Mouse (Mus musculus) forebrain, embryonic 14.5 days (tissue): ENCODE results near the gene Dpep3. TPM values are rescaled to one million over a fixed set of nuclear protein-coding genes. Genes with fewer than 3 reads are reported as not detected.
"Not testable (repeated sequence)": the region's sequence is repeated elsewhere in the genome, so short reads cannot be mapped to it uniquely, and the experiment has no call there.

ENCODE experiments used
- ATAC-seq: fragments of 200-750 bp; cut with Nextera tagmentation; 2 replicates; pipeline ENCODE4 v1.8.0; 2017; ENCODE audit warnings: mild to moderate bottlenecking, moderate library complexity
- DNase-seq: peaks from one replicate; pipeline ENCODE4 v3.0.0-alpha.2; 2015; ENCODE audit warnings: low spot score
- H3K27ac ChIP-seq: fragments of 300-500 bp; sonication (generic); 2 replicates; pipeline ENCODE4 v1.5.1; 2014; ENCODE audit warnings: low read depth, mild to moderate bottlenecking, control low read depth, low read length, moderate library complexity
- H3K27me3 ChIP-seq: fragments of 300-500 bp; sonication (generic); replicated peaks from 2 replicates; pipeline ENCODE4 v1.6.1; 2014; ENCODE audit warnings: low read length, control low read depth, mixed read lengths; ENCODE audit not compliant: control insufficient read depth, insufficient read depth
- H3K36me3 ChIP-seq: fragments of 300-500 bp; sonication (generic); 2 replicates; pipeline ENCODE4 v1.6.1; 2014; ENCODE audit warnings: low read length, control low read depth; ENCODE audit not compliant: control insufficient read depth, insufficient read depth
- H3K4me1 ChIP-seq: fragments of 300-500 bp; sonication (generic); 2 replicates; pipeline ENCODE4 v1.6.1; 2014; ENCODE audit warnings: antibody characterized with exemption, low read length, control low read depth; ENCODE audit not compliant: control insufficient read depth, insufficient read depth
- H3K4me2 ChIP-seq: fragments of 300-500 bp; sonication (generic); 2 replicates; pipeline ENCODE4 v1.6.1; 2014; ENCODE audit warnings: mild to moderate bottlenecking, control low read depth, low read length
- H3K4me3 ChIP-seq: fragments of 300-500 bp; sonication (generic); 2 replicates; pipeline ENCODE4 v1.5.1; 2014; ENCODE audit warnings: low read depth, low read length, control low read depth
- H3K9ac ChIP-seq: fragments of 300-500 bp; sonication (generic); 2 replicates; pipeline ENCODE4 v1.6.1; 2014; ENCODE audit warnings: mild to moderate bottlenecking, low read length, control low read depth, moderate library complexity
- H3K9me3 ChIP-seq: fragments of 300-500 bp; sonication (generic); replicated peaks from 2 replicates; pipeline ENCODE4 v1.6.1; 2016; ENCODE audit warnings: low read length, control low read depth, mixed read lengths; ENCODE audit not compliant: control insufficient read depth
- WGBS: fragments of 180-500 bp; shearing (Covaris S2); extraction: QIAGEN DNeasy Blood & Tissue Kit; methylation state at CpG from one replicate; pipeline ENCODE4 v1.1.7; 2014; 5-methylcytosine and 5-hydroxymethylcytosine counted together
- polyA plus RNA-seq: library from polyadenylated mRNA; unstranded; fragments of >200 nt; fragmentation: Nextera tagmentation; extraction: Ambion mirVana; gene quantifications from 2 replicates; pipeline ENCODE4 v1.2.1, GENCODE M21; 2014

The Dpep3 gene
- polyA plus RNA-seq, 1 experiment from 2014 or later, result not detected

DNA sequence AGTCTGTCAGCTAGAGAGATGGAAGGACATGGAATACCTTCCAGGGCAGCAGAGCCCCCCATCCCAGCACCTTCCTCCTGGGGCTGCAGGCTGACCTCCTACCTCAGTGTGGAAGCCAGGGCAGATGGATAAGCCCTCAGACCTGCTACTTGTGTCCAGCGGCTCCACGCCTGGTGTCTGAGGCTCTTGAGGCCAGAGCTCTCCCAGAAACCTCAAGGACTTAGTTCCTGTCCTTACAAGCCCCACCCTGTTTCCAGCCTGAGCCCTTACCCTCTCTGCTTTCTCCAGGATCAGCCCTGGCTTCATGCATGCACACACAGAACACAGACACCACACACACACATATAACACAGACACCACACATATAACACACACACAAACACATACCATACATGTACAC lies 12.3 kb upstream of the Dpep3 start:
- Histone ChIP-seq H3K27ac (no peak overlapping the region), H3K36me3 (no peaks in the 10 kb centered on the region), H3K9me3 (no peaks in the 10 kb centered on the region), H3K9ac (no peak overlapping the region), H3K27me3 (no peaks in the 10 kb centered on the region), H3K4me1 (no peaks in the 10 kb centered on the region), H3K4me2 (no peak overlapping the region), H3K4me3 (no peak overlapping the region)
- no peak for ATAC-seq
- DNase-seq, result no peak
- 89% methylated on average over 2 of the region's 2 CpGs for WGBS

DNA sequence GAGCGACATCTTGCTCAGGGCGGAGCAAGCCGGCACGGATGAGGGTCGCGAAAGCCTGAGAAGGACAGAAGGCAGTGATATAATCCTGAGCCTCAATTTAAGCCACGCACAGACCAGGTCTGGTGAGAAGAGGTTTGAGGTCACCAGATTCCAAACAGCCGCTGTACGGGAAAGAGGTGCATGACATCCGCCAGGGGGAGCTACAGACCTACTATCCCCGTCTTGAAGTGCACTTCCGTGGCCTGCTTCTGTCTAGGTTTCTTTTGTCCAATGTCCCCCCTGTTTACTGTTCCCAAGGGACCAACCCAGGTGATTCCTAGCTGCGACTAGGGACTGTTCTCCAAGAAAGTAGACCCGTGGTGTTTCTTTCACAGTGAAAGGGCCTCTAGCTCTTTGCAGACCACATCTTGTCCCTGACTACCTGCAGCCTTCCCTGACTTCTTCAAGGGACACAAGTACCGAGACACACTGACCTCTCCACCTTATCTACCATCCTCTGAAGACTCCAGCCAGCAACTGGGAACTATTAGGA lies 11.7 kb upstream of the Dpep3 start, which contains the start of gene Dus2:
Dus2 (plus strand) TSS at position 482 of the 532 bp plus-strand sequence.
- DNase-seq (peak; percentile 86), ATAC-seq (peak; percentile 77)
- peak within 1 kb of the TSS; percentile 16; the same call in 1 of the 2 replicates for H3K4me2 ChIP-seq
- no peak within 1 kb of the TSS for H3K27ac ChIP-seq
- H3K36me3 ChIP-seq, result no peaks in the 10 kb centered on the region
- 14% methylated on average over 15 of the region's 15 CpGs for WGBS
- H3K4me1 ChIP-seq, result no peaks in the 10 kb centered on the region
- H3K9ac ChIP-seq, result peak within 1 kb of the TSS; percentile 29; the same call in 1 of the 2 replicates
- no peak within 1 kb of the TSS for H3K4me3 ChIP-seq
- H3K27me3 ChIP-seq, result no peaks in the 10 kb centered on the region
- no peaks in the 10 kb centered on the region for H3K9me3 ChIP-seq

DNA sequence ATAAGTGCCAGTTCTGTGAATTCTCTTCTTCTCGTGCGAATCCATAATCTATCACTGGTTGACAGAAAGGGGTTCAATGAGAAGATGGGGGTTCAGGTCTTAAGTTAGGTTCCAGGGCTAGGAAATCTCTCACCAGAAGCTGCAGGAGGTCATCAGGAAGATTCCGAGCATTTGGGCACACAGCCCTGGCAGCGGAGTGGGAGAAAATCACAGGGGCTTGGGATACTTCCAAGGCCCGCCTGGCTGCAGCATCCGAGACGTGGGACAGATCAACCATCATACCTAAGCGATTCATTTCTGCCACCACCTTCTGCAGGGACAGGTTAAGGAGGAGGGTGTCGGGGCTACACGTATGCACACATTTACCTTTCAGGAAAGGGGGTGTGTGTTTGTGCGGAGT lies 9.3 kb upstream of the Dpep3 start:
- 84% methylated on average over 11 of the region's 11 CpGs for WGBS
- H3K9ac ChIP-seq, result no peak overlapping the region
- no peaks in the 10 kb centered on the region for H3K27me3 ChIP-seq
- no peak overlapping the region for H3K4me2 ChIP-seq
- no peaks in the 10 kb centered on the region for H3K4me1 ChIP-seq
- no peaks in the 10 kb centered on the region for H3K36me3 ChIP-seq
- H3K27ac ChIP-seq, result no peak overlapping the region
- DNase-seq (no peak), ATAC-seq (no peak)
- no peaks in the 10 kb centered on the region for H3K9me3 ChIP-seq
- no peak overlapping the region for H3K4me3 ChIP-seq

DNA sequence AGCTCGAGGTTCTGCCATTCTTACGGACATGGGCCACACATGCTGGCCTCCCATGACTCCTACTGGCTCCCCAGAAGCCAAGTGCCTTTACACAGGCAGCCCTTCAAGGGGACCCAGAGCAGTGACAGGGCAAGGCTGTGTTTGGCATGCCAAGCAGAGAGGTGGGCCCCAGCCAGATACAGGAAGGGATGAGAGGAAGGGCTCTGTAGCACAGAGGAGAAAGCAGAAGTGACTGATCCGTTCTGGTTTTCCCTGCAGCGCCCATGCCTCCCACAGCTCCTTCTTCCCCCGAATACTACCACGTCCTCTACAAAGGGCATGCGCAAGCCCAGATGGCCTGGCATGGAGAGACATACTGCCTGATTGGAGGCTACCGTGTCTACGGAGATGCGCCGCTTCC lies 4.2 kb upstream of the Dpep3 start:
- ATAC-seq, H3K27ac ChIP-seq, H3K27me3 ChIP-seq, H3K4me2 ChIP-seq, H3K9me3 ChIP-seq, H3K4me3 ChIP-seq, H3K4me1 ChIP-seq, H3K9ac ChIP-seq, DNase-seq, H3K36me3 ChIP-seq: not testable (repeated sequence)
- WGBS, result 88% methylated on average over 11 of the region's 11 CpGs

DNA sequence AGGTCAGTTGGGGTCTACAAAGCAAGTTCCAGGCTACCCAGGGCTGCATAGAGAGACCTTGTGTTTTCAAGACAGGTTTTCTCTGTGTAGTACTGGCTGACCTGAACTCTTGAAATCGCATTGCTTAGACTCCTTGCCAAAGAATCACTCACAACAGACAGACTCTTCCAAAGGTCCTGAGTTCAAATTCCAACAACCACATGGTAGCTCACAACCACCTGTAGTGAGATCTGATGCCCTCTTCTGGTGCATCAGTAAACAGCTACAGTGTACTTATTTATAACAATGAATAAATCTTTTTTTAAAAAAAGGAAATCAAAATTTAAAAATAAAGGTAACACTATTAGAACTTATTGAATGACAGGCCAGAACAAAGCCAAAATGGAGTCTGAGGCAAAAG lies 1.9 kb upstream of the Dpep3 start:
- Histone ChIP-seq H3K27me3 (no peaks in the 10 kb centered on the region), H3K4me1 (no peaks in the 10 kb centered on the region), H3K27ac (no peak overlapping the region), H3K36me3 (no peaks in the 10 kb centered on the region), H3K4me3 (no peak overlapping the region), H3K9ac (no peak overlapping the region), H3K4me2 (no peak overlapping the region), H3K9me3 (no peaks in the 10 kb centered on the region)
- no peak for ATAC-seq
- WGBS, result 88% methylated on average over 1 of the region's 1 CpGs
- no peak for DNase-seq

DNA sequence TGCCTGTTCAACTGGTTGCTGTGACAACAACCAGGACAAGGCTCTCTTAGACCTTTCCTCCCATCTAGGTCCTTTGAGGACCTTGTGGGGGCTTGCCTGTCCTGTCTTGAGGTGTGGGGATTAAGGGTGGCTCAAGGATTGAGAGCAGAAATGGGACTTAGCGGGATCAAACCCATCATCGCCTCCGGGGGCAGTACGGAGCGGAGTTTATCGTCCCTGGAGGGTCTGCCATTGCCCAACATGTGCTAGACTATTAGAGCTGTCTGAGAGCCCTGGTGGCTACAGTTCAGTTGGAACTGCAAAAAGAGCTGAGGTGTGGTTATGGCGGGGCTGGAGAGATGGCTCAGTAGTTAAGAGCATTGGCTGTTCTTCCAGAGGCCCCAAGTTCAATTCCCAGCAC lies 3.9 kb downstream of the Dpep3 start:
- DNase-seq (no peak), ATAC-seq (no peak)
- WGBS, result 58% methylated on average over 7 of the region's 7 CpGs
- Histone ChIP-seq H3K9me3 (no peaks in the 10 kb centered on the region), H3K36me3 (no peaks in the 10 kb centered on the region), H3K9ac (no peak overlapping the region), H3K4me2 (no peak overlapping the region), H3K4me1 (no peaks in the 10 kb centered on the region), H3K4me3 (no peak overlapping the region), H3K27ac (no peak overlapping the region), H3K27me3 (no peaks in the 10 kb centered on the region)

DNA sequence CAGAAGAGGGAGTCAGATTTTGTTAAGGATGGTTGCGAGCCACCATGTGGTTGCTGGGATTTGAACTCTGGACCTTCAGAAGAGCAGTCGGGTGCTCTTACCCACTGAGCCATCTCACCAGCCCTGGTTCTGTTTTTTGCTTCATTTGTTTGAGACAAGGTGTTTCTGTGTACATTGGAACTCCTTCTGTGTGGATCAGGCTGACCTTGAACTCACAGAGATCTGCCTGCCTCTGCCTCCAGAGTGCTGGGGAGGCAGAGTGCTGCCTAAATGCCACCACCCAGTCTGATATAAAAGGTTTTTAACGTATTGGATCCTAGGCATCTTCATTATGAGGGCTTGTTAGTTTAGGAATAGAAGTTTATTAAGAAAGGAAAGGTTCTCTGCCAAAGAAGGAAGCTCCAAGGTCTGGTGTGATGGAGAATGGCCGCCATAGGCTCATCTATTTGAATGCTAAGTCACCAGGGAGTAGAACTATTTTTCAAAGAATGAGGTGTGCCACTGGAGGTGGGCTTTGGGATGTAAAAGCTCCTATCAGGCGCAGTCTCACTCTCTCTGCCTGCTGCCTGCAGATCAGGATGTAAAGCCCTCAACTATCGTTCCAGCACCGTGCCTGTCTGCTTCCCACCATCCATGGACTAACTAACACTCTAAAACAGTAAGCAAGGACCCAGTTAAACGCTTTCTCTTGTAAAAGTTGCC lies 8.1 kb downstream of the Dpep3 start:
- Histone ChIP-seq H3K4me3 (no peak overlapping the region), H3K27ac (no peak overlapping the region), H3K9ac (no peak overlapping the region), H3K4me2 (no peak overlapping the region), H3K27me3 (peaks cover 8% of the 10 kb centered on the region), H3K4me1 (no peaks in the 10 kb centered on the region), H3K36me3 (no peaks in the 10 kb centered on the region), H3K9me3 (no peaks in the 10 kb centered on the region)
- no peak for ATAC-seq
- 73% methylated on average over 8 of the region's 8 CpGs for WGBS
- no peak for DNase-seq

DNA sequence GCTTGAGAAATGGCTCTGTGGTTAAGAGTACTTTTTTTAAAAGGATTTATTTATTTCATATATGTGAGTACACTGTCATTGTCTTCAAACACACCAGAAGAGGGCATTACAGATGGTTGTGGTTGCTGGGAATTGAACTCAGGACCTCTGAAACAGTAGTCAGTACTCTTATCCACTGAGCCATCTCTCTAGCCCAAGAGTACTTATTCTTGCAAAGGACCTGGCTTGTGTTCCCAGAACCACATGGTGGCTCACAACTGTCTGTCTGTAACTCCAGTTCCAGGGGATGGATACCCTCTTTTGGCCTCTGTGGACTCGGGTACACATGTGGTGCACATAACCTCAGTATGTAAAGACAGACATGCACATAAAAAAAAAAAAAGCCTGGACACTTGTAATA lies 9.9 kb downstream of the Dpep3 start:
- no peaks in the 10 kb centered on the region for H3K9me3 ChIP-seq
- no peak overlapping the region for H3K9ac ChIP-seq
- H3K27ac ChIP-seq, result no peak overlapping the region
- DNase-seq (no peak), ATAC-seq (no peak)
- 89% methylated on average over 1 of the region's 1 CpGs for WGBS
- H3K4me1 ChIP-seq, result no peaks in the 10 kb centered on the region
- peaks cover 12% of the 10 kb centered on the region for H3K27me3 ChIP-seq
- no peak overlapping the region for H3K4me3 ChIP-seq
- no peaks in the 10 kb centered on the region for H3K36me3 ChIP-seq
- H3K4me2 ChIP-seq, result no peak overlapping the region

DNA sequence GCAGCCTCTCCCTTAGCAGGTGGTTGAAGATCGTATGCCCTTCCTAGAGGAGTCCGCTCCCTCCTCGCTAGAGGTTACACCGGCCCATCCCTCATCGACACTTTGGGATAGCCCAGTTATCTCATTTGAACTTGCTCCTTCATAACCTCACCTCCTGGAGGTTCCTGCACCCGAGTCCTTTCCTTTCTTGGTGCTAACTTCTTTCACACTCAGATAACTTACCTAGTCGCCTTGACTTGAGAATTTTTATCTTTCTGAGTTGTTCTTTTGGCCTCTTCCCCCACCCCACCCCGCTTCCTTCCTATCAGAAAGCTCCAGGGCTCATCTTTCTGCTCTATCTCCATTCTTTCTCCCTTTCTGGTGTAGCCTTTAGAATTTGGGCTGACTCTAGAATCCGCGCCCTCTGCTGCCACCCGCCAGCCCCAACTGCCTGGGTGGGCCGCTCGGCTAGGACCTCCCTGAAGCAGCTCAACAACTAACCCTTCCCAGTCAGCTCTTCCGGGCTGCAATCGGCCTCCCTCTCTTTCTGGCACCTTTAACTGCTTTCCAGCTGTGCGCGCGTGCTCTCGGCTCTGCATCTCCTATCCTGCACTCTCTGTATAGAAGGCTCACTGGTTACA lies 12.4 kb downstream of the Dpep3 start:
- WGBS, result 8% methylated on average over 19 of the region's 19 CpGs
- no peak for DNase-seq
- no peak for ATAC-seq

More for the DNA sequence above, 12.4 kb downstream of the Dpep3 start:
- no peaks in the 10 kb centered on the region for H3K4me1 ChIP-seq
- H3K4me3 ChIP-seq, result no peak overlapping the region
- no peak overlapping the region for H3K27ac ChIP-seq
- H3K36me3 ChIP-seq, result no peaks in the 10 kb centered on the region
- no peaks in the 10 kb centered on the region for H3K9me3 ChIP-seq
- H3K27me3 ChIP-seq, result peaks cover 12% of the 10 kb centered on the region
- H3K9ac ChIP-seq, result no peak overlapping the region
- no peak overlapping the region; the same call in 1 of the 2 replicates for H3K4me2 ChIP-seq
